Mouse (Mus musculus) heart, adult 2 months (tissue): Measurements from ENCODE around the gene Mat1a.

Experiments
- CTCF ChIP-seq: fragments of 200-600 bp; IDR thresholded peaks from 2 replicates; pipeline ENCODE4 v1.8.1; 2022; ENCODE audit warnings: antibody characterized with exemption, mild to moderate bottlenecking, moderate library complexity
- POLR2A ChIP-seq: fragments of 200-500 bp; IDR thresholded peaks from 2 replicates; pipeline ENCODE4 v1.6.1; 2011; ENCODE audit warnings: mild to moderate bottlenecking, low read depth, low read length, control low read depth; ENCODE audit not compliant: insufficient read depth

GRCm38 (mm10) chr14:41147356-41147755 is 42.5 kb downstream of the Mat1a start:
- TF ChIP-seq POLR2A = no peak
- no peak for TF ChIP-seq CTCF
